Mouse (Mus musculus): ENCODE measurements around the gene Tor2a. TPM values are rescaled to one million over a fixed set of nuclear protein-coding genes. Genes with fewer than 3 reads are reported as not detected.

Tor2a gene
- total RNA-seq (2023): 29.3 to 33.7 TPM (median 32.8 TPM) in 4 replicates

GRCm38 (mm10) chr2:32757056-32757845 lies at the start of gene Tor2a:
Gene Tor2a (plus strand): TSS chr2:32757234.

GRCm38 (mm10) chr2:32712934-32713817 lies 43.9 kb upstream of the Tor2a start, which contains the start of gene Cdk9:
Gene Cdk9 (minus strand): TSS chr2:32713076.

GRCm38 (mm10) chr2:32720681-32721229 lies 36.3 kb upstream of the Tor2a start, which contains the start of gene Sh2d3c:
Gene Sh2d3c (plus strand): TSS chr2:32721055.

GRCm38 (mm10) chr2:32740916-32741272 lies 16.1 kb upstream of the Tor2a start, which contains the start of gene 6330409D20Rik:
Gene 6330409D20Rik (minus strand): TSS chr2:32741016.

GRCm38 (mm10) chr2:32775359-32776074 lies 18.5 kb downstream of the Tor2a start, which contains the start of the genes Ttc16 and Ptrh1:
Gene Ttc16 (minus strand): TSS chr2:32775633.
Gene Ptrh1 (plus strand): TSS chr2:32775786.

GRCm38 (mm10) chr2:32784048-32784681 lies 27.1 kb downstream of the Tor2a start, which contains the start of gene Cfap157:
Gene Cfap157 (minus strand): TSS chr2:32784428.

Other genes starting within 250 kb of the Tor2a start
- 67.0 to 70.2 TPM (median 68.4 TPM) in 4 replicates for gene Fam102a, start 221.9 kb upstream of the Tor2a start, total RNA-seq (2023)
- gene Dpm2, start 186.4 kb upstream of the Tor2a start, total RNA-seq (2023): 51.3 to 67.8 TPM (median 59.1 TPM) in 4 replicates
- 0.57 to 2.8 TPM (median 1.4 TPM) in 4 replicates for gene Pip5kl1, start 182.4 kb upstream of the Tor2a start, total RNA-seq (2023)
- not detected in 4 replicates for gene 9430097D07Rik, start 181.6 kb upstream of the Tor2a start, total RNA-seq (2023)
- 59.5 to 63.4 TPM (median 60.8 TPM) in 4 replicates for gene St6galnac4, start 170.1 kb upstream of the Tor2a start, total RNA-seq (2023)
- gene St6galnac6, start 157.5 kb upstream of the Tor2a start, total RNA-seq (2023): 6.1 to 11.7 TPM (median 8.8 TPM) in 4 replicates
- 0.29 to 1.5 TPM (median 1.2 TPM) in 3 of 4 replicates, not detected in the other for gene Ak1, start 135.5 kb upstream of the Tor2a start, total RNA-seq (2023)
- gene Eng, start 110.6 kb upstream of the Tor2a start, total RNA-seq (2023): 0.36 to 0.98 TPM (median 0.64 TPM) in 4 replicates
- 28.2 to 32.0 TPM (median 29.1 TPM) in 4 replicates for gene Fpgs, start 53.1 kb upstream of the Tor2a start, total RNA-seq (2023)
- gene Cdk9, start 44.2 kb upstream of the Tor2a start, total RNA-seq (2023): 141 to 157 TPM (median 152 TPM) in 4 replicates
- gene Sh2d3c, start 36.2 kb upstream of the Tor2a start, total RNA-seq (2023): 87.7 to 98.5 TPM (median 92.5 TPM) in 4 replicates
- not detected in 4 replicates for gene 6330409D20Rik, start 16.2 kb upstream of the Tor2a start, total RNA-seq (2023)
- gene Ttc16, start 18.4 kb downstream of the Tor2a start, total RNA-seq (2023): 0.27 TPM in 1 of 4 replicates, not detected in the others
- gene Ptrh1, start 18.6 kb downstream of the Tor2a start, total RNA-seq (2023): 3.1 to 7.2 TPM (median 4.9 TPM) in 4 replicates
- not detected in 4 replicates for gene Cfap157, start 27.2 kb downstream of the Tor2a start, total RNA-seq (2023)
- gene Stxbp1, start 90.0 kb downstream of the Tor2a start, total RNA-seq (2023): 3.9 to 7.5 TPM (median 4.4 TPM) in 4 replicates
- 1.8 to 4.8 TPM (median 2.7 TPM) in 4 replicates for gene Fam129b, start 118.9 kb downstream of the Tor2a start, total RNA-seq (2023)
- 896 to 937 TPM (median 913 TPM) in 4 replicates for gene Rpl12, start 204.3 kb downstream of the Tor2a start, total RNA-seq (2023)
- gene Lrsam1, start 204.4 kb downstream of the Tor2a start, total RNA-seq (2023): 15.3 to 17.9 TPM (median 16.0 TPM) in 4 replicates
- gene Slc2a8, start 224.8 kb downstream of the Tor2a start, total RNA-seq (2023): 5.8 to 10.0 TPM (median 7.6 TPM) in 4 replicates